Mouse (Mus musculus): ENCODE measurements around the gene Cmc2. TPM values are rescaled to one million over a fixed set of nuclear protein-coding genes. Genes with fewer than 3 reads are reported as not detected.

Gene Cmc2
- polyA plus RNA-seq, 1 experiment from 2014 or later, result 80.9 TPM

- 95% methylated on average over 11 of the region's 11 CpGs for WGBS
Measured at GRCm38 (mm10) chr8:116893938-116894337, 27.3 kb downstream of the Cmc2 start.

GRCm38 (mm10) chr8:116892636-116893035 is 28.6 kb downstream of the Cmc2 start:
- no peaks in the 10 kb centered on the region for H3K27me3 ChIP-seq (ENCODE audit: poor library complexity, severe bottlenecking)
- no peak for DNase-seq (ENCODE audit: extremely low spot score, low spot score)

More at GRCm38 (mm10) chr8:116893938-116894337, 27.3 kb downstream of the Cmc2 start:
- H3K27ac ChIP-seq, result no peak overlapping the region
- no peaks in the 10 kb centered on the region for H3K27me3 ChIP-seq (ENCODE audit: poor library complexity, severe bottlenecking)
- H3K4me1 ChIP-seq, result no peaks in the 10 kb centered on the region
- H3K4me3 ChIP-seq, result no peak overlapping the region
- H3K36me3 ChIP-seq (replicated peaks), result peaks cover 39% of the 10 kb centered on the region
- DNase-seq (ENCODE audit: extremely low spot score, low spot score), result no peak
- H3K9me3 ChIP-seq, result peaks cover 8% of the 10 kb centered on the region; the same call in 1 of the 2 replicates

GRCm38 (mm10) chr8:116892130-116892529 is 29.1 kb downstream of the Cmc2 start:
- 90% methylated on average over 3 of the region's 3 CpGs for WGBS

More at GRCm38 (mm10) chr8:116892636-116893035, 28.6 kb downstream of the Cmc2 start:
- H3K36me3 ChIP-seq (replicated peaks), result peaks cover 52% of the 10 kb centered on the region
- no peak overlapping the region for H3K27ac ChIP-seq
- peaks cover 8% of the 10 kb centered on the region; the same call in 1 of the 2 replicates for H3K9me3 ChIP-seq
- no peak overlapping the region for H3K4me3 ChIP-seq
- no peaks in the 10 kb centered on the region for H3K4me1 ChIP-seq
- 88% methylated on average over 9 of the region's 9 CpGs for WGBS

GRCm38 (mm10) chr8:116891446-116891845 is 29.8 kb downstream of the Cmc2 start:
- H3K27ac ChIP-seq, result no peak overlapping the region
- peaks cover 8% of the 10 kb centered on the region; the same call in 1 of the 2 replicates for H3K9me3 ChIP-seq
- no peak for DNase-seq (ENCODE audit: extremely low spot score, low spot score)
- no peak overlapping the region for H3K4me3 ChIP-seq
- WGBS, result 94% methylated on average over 5 of the region's 5 CpGs
- peaks cover 64% of the 10 kb centered on the region for H3K36me3 ChIP-seq (replicated peaks)
- no peaks in the 10 kb centered on the region for H3K4me1 ChIP-seq
- no peaks in the 10 kb centered on the region for H3K27me3 ChIP-seq (ENCODE audit: poor library complexity, severe bottlenecking)

More at GRCm38 (mm10) chr8:116892130-116892529, 29.1 kb downstream of the Cmc2 start:
- peaks cover 8% of the 10 kb centered on the region; the same call in 1 of the 2 replicates for H3K9me3 ChIP-seq
- H3K27ac ChIP-seq, result no peak overlapping the region
- no peak overlapping the region for H3K4me3 ChIP-seq
- H3K4me1 ChIP-seq, result no peaks in the 10 kb centered on the region
- H3K36me3 ChIP-seq (replicated peaks), result peaks cover 57% of the 10 kb centered on the region
- DNase-seq (ENCODE audit: extremely low spot score, low spot score), result no peak
- H3K27me3 ChIP-seq (ENCODE audit: poor library complexity, severe bottlenecking), result no peaks in the 10 kb centered on the region

GRCm38 (mm10) chr8:116887813-116888212 is 33.4 kb downstream of the Cmc2 start:
- Histone ChIP-seq H3K27me3 (ENCODE audit: poor library complexity, severe bottlenecking) (no peaks in the 10 kb centered on the region), H3K9me3 (peaks cover 4% of the 10 kb centered on the region; the same call in 1 of the 2 replicates), H3K4me3 (no peak overlapping the region), H3K27ac (no peak overlapping the region), H3K4me1 (no peaks in the 10 kb centered on the region), H3K36me3 (replicated peaks) (peaks cover 61% of the 10 kb centered on the region)
- 89% methylated on average over 4 of the region's 4 CpGs for WGBS
- no peak for DNase-seq (ENCODE audit: extremely low spot score, low spot score)

GRCm38 (mm10) chr8:116881396-116881795 is 39.9 kb downstream of the Cmc2 start:
- DNase-seq (ENCODE audit: extremely low spot score, low spot score), result no peak
- H3K9me3 ChIP-seq, result peaks cover 8% of the 10 kb centered on the region; the same call in 1 of the 2 replicates
- peaks cover 10% of the 10 kb centered on the region for H3K36me3 ChIP-seq (replicated peaks)
- H3K4me1 ChIP-seq, result no peaks in the 10 kb centered on the region
- no peaks in the 10 kb centered on the region for H3K27me3 ChIP-seq (ENCODE audit: poor library complexity, severe bottlenecking)
- no peak overlapping the region for H3K27ac ChIP-seq
- WGBS, result 93% methylated on average over 8 of the region's 8 CpGs
- H3K4me3 ChIP-seq, result no peak overlapping the region

- Histone ChIP-seq H3K4me1 (no peaks in the 10 kb centered on the region), H3K4me3 (no peak overlapping the region), H3K27ac (no peak overlapping the region), H3K36me3 (replicated peaks) (no peaks in the 10 kb centered on the region), H3K9me3 (peaks cover 4% of the 10 kb centered on the region; the same call in 1 of the 2 replicates), H3K27me3 (ENCODE audit: poor library complexity, severe bottlenecking) (no peaks in the 10 kb centered on the region)
- no peak for DNase-seq (ENCODE audit: extremely low spot score, low spot score)
- 88% methylated on average over 17 of the region's 17 CpGs for WGBS
Measured at GRCm38 (mm10) chr8:116875798-116876450, 45.3 kb downstream of the Cmc2 start.

- Histone ChIP-seq H3K9me3 (peaks cover 4% of the 10 kb centered on the region; the same call in 1 of the 2 replicates), H3K4me3 (no peak overlapping the region), H3K4me1 (no peaks in the 10 kb centered on the region), H3K27me3 (ENCODE audit: poor library complexity, severe bottlenecking) (no peaks in the 10 kb centered on the region), H3K36me3 (replicated peaks) (no peaks in the 10 kb centered on the region), H3K27ac (no peak overlapping the region)
- no peak for DNase-seq (ENCODE audit: extremely low spot score, low spot score)
- 89% methylated on average over 8 of the region's 8 CpGs for WGBS
Measured at GRCm38 (mm10) chr8:116873986-116874385, 47.3 kb downstream of the Cmc2 start.

GRCm38 (mm10) chr8:116873586-116873985 is 47.7 kb downstream of the Cmc2 start:
- H3K27me3 ChIP-seq (ENCODE audit: poor library complexity, severe bottlenecking), result no peaks in the 10 kb centered on the region
- H3K4me3 ChIP-seq, result no peak overlapping the region
- H3K36me3 ChIP-seq (replicated peaks), result no peaks in the 10 kb centered on the region
- no peak for DNase-seq (ENCODE audit: extremely low spot score, low spot score)
- WGBS, result 84% methylated on average over 11 of the region's 11 CpGs
- peaks cover 4% of the 10 kb centered on the region; the same call in 1 of the 2 replicates for H3K9me3 ChIP-seq
- H3K27ac ChIP-seq, result no peak overlapping the region
- 0 out of 2 replicates have a peak, but pooled peaks cover 1% of the 10 kb centered on the region for H3K4me1 ChIP-seq

- WGBS, result 84% methylated on average over 2 of the region's 2 CpGs
- H3K9me3 ChIP-seq, result peaks cover 4% of the 10 kb centered on the region; the same call in 1 of the 2 replicates
- H3K4me1 ChIP-seq, result 0 out of 2 replicates have a peak, but pooled peaks cover 2% of the 10 kb centered on the region
- no peak for DNase-seq (ENCODE audit: extremely low spot score, low spot score)
- H3K27me3 ChIP-seq (ENCODE audit: poor library complexity, severe bottlenecking), result no peaks in the 10 kb centered on the region
- no peaks in the 10 kb centered on the region for H3K36me3 ChIP-seq (replicated peaks)
- H3K27ac ChIP-seq, result no peak overlapping the region
- no peak overlapping the region for H3K4me3 ChIP-seq
Measured at GRCm38 (mm10) chr8:116872761-116873342, 48.4 kb downstream of the Cmc2 start.

- DNase-seq (ENCODE audit: extremely low spot score, low spot score), result peak; percentile 20
- Histone ChIP-seq H3K27me3 (ENCODE audit: poor library complexity, severe bottlenecking) (peaks cover 17% of the 10 kb centered on the region), H3K27ac (no peak overlapping the region), H3K36me3 (replicated peaks) (no peaks in the 10 kb centered on the region), H3K9me3 (no peaks in the 10 kb centered on the region), H3K4me3 (no peak overlapping the region), H3K4me1 (peaks cover 3% of the 10 kb centered on the region)
- WGBS, result 52% methylated on average over 4 of the region's 4 CpGs
Measured at GRCm38 (mm10) chr8:116868699-116869098, 52.6 kb downstream of the Cmc2 start.

GRCm38 (mm10) chr8:116867321-116867720 is 53.9 kb downstream of the Cmc2 start:
- peaks cover 9% of the 10 kb centered on the region for H3K4me1 ChIP-seq
- DNase-seq (ENCODE audit: extremely low spot score, low spot score), result no peak
- H3K4me3 ChIP-seq, result no peak overlapping the region
- H3K36me3 ChIP-seq (replicated peaks), result no peaks in the 10 kb centered on the region
- 77% methylated on average over 9 of the region's 9 CpGs for WGBS
- H3K9me3 ChIP-seq, result no peaks in the 10 kb centered on the region
- no peak overlapping the region for H3K27ac ChIP-seq
- peaks cover 28% of the 10 kb centered on the region for H3K27me3 ChIP-seq (ENCODE audit: poor library complexity, severe bottlenecking)

All from forebrain, embryonic 10.5 days (tissue).